21 mouse cellular contexts compared by ENCODE assay signal in the genomic region with DNA sequence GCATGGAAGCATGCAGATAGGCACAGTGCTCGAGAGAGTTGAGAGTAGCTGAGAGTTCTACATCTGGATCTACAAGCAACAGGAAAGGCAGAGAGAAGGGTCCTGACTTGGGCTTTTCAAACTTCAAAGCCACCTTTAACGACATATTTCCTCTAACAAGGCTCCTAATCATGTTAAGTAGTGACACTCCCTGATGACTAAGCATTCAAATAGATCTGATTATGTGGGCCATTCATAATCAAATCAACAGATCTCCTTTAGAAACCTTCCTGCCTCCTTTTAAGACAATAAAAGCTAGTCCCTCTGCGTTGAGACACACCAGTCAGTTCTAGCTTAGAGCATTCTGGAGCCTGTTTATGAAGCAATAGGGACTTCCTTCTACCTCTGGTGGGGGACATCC. TPM values are rescaled to one million over a fixed set of nuclear protein-coding genes. Genes with fewer than 3 reads are reported as not detected.
A peak's percentile ranks its signal among the peaks of the same experiment; 100 is the strongest.
DNase-seq lines count a peak whose midpoint lies in the region; ATAC-seq lines count a peak whose summit lies in the region.
"Had no signal": no experiment of that assay in that cellular context is flagged by ENCODE, and none has a peak within 500 bp of the region (broad histone marks: within the 10 kb centered on the region; RNA-seq: fewer than 3 reads in every experiment).

No protein-coding gene starts in this region.

- DNase-seq in 416B (ENCODE audit: low read depth) (peak; percentile 58), ES-CJ7 (ENCODE audit: low read depth, low spot score) (peak; percentile 86), R1 (ENCODE audit: low read depth, low spot score) (peak; percentile 90)
- no peak for DNase-seq in kidney, adult 9 months
- DNase-seq in right cerebral cortex, adult 18-20 months: no peak
- no peak for DNase-seq in thymus, postnatal 36 days
- DNase-seq: adrenal gland, postnatal 25 days; cerebellum, adult 18-20 months; cerebellum, postnatal 10 days; gastrocnemius, postnatal 10 days; heart, postnatal 36 days; kidney, adult 11 months; kidney, postnatal 4 days; liver, postnatal 0 days; lung, postnatal 36 days; retina, postnatal 1 day; right cerebral cortex, postnatal 25 days; thymus, postnatal 14 days had no signal

- peak; percentile 30; the same call in 1 of the 2 replicates for ATAC-seq in megakaryocyte, adult 5-6 weeks (ENCODE audit: poor library complexity, severe bottlenecking)
- ATAC-seq: forebrain, embryonic 13.5 days; liver, embryonic 12.5 days; liver, postnatal 0 days had no signal

RNA-seq across cellular contexts. Expression of a gene that starts 16.2 kb away (rescaled TPM):
- 149 and 151 TPM in 2 replicates for total RNA-seq in megakaryocyte, adult 5-6 weeks (2015)
- 173 and 185 TPM in 2 replicates for total RNA-seq in megakaryocyte, adult 5-6 weeks (2017)

Comparison
In these comparisons a context has a peak if more than half of its experiments do, and no peak if none do; other contexts are left out.
1. DNase-seq: peak in 416B (single experiment), ES-CJ7 (single experiment) and R1 (single experiment); none in kidney, adult 9 months (single experiment), right cerebral cortex, adult 18-20 months (single experiment) and thymus, postnatal 36 days (0 of 2).